Mouse (Mus musculus) hindbrain, embryonic 14.5 days (tissue): ENCODE data around the gene Zfp422. TPM values are rescaled to one million over a fixed set of nuclear protein-coding genes. Genes with fewer than 3 reads are reported as not detected.

Source experiments
- ATAC-seq: fragments of 200-750 bp; cut with Nextera tagmentation; 2 replicates; pipeline ENCODE4 v1.8.0; 2017; ENCODE audit warnings: moderate number of reproducible peaks, mild to moderate bottlenecking, moderate TSS enrichment, moderate library complexity; ENCODE audit not compliant: low FRiP score
- DNase-seq: peaks from one replicate; pipeline ENCODE4 v3.0.0-alpha.2; 2015; ENCODE audit warnings: low spot score
- H3K27ac ChIP-seq: fragments of 300-500 bp; sonication (generic); 2 replicates; pipeline ENCODE4 v1.5.1; 2014; ENCODE audit warnings: mild to moderate bottlenecking, moderate library complexity
- H3K27me3 ChIP-seq: fragments of 300-500 bp; sonication (generic); 2 replicates; pipeline ENCODE4 v1.6.1; 2014; ENCODE audit warnings: mild to moderate bottlenecking, low read length, mixed read lengths; ENCODE audit not compliant: control insufficient read depth, insufficient read depth
- H3K36me3 ChIP-seq: fragments of 300-500 bp; sonication (generic); replicated peaks from 2 replicates; pipeline ENCODE4 v1.6.1; 2014; ENCODE audit not compliant: control insufficient read depth, insufficient read depth
- H3K4me1 ChIP-seq: fragments of 300-500 bp; sonication (generic); replicated peaks from 2 replicates; pipeline ENCODE4 v1.6.1; 2014; ENCODE audit warnings: antibody characterized with exemption, low read length, mixed read lengths; ENCODE audit not compliant: control insufficient read depth, insufficient read depth
- H3K4me2 ChIP-seq: fragments of 300-500 bp; sonication (generic); replicated peaks from 2 replicates; pipeline ENCODE4 v1.6.1; 2014; ENCODE audit warnings: mild to moderate bottlenecking, moderate library complexity
- H3K4me3 ChIP-seq: fragments of 300-500 bp; sonication (generic); replicated peaks from 2 replicates; pipeline ENCODE4 v1.5.1; 2014; ENCODE audit warnings: mild to moderate bottlenecking, low read length
- H3K9ac ChIP-seq: fragments of 300-500 bp; sonication (generic); 2 replicates; pipeline ENCODE4 v1.6.1; 2014
- H3K9me3 ChIP-seq: fragments of 300-500 bp; sonication (generic); 2 replicates; pipeline ENCODE4 v1.6.1; 2016; ENCODE audit warnings: low read length; ENCODE audit not compliant: control insufficient read depth
- WGBS: fragments of 180-500 bp; shearing (Covaris S2); extraction: QIAGEN DNeasy Blood & Tissue Kit; methylation state at CpG from one replicate; pipeline ENCODE4 v1.1.7; 2014; 5-methylcytosine and 5-hydroxymethylcytosine counted together
- polyA plus RNA-seq: library from polyadenylated mRNA; unstranded; fragments of >200 nt; fragmentation: Nextera tagmentation; extraction: Ambion mirVana; gene quantifications from 2 replicates; pipeline ENCODE4 v1.2.1, GENCODE M21; 2014

Gene Zfp422
- polyA plus RNA-seq, 1 experiment from 2014 or later: 138 TPM

DNA sequence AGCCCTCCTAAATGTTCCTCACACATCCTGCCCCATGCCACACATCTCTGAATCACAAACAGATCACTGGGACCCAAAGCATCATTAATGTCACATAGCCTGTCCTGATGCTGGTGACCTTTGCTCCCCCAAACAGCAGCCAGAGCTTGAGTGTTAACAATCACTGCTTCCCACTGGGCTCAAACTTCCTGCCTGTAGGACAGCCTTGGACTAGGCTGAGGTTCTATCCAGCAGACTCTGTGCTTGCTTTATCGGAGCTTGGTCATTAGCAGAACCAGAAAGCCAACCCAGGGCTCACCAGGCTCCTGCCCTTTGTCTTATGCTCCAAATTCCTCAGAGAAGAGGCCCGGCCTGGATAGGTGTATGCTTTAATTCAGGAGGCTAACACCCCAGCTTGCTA, 10.1 kb upstream of the Zfp422 start:
- ATAC-seq: no peak
- Histone ChIP-seq H3K9ac (no peak overlapping the region), H3K9me3 (no peaks in the 10 kb centered on the region), H3K36me3 (peaks cover 4% of the 10 kb centered on the region; the same call in 1 of the 2 replicates), H3K27me3 (no peaks in the 10 kb centered on the region), H3K4me1 (no peaks in the 10 kb centered on the region), H3K27ac (no peak overlapping the region), H3K4me2 (no peak overlapping the region), H3K4me3 (no peak overlapping the region)
- 84% methylated on average over 2 of the region's 2 CpGs for WGBS
- no peak for DNase-seq

DNA sequence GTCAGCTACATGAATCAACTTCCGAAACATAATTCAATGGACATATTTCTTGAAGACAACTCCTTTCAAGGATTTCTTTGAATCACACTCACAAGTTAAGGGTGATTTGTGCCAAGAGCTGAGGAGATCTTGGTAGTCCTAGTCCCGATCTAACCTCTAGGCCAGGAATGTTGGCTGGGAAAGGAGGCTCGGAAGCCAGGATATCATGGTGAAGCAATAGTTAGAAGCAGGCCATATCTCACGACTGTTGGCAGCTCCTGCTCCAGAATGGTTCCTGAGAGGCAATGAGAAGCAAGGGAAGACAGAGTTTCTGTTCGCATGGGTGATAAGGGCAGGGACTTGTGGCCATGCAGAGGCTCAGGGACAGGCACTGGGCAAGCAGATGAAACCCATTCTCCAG, 8.7 kb upstream of the Zfp422 start:
- Histone ChIP-seq H3K4me2 (no peak overlapping the region), H3K4me3 (no peak overlapping the region), H3K4me1 (no peaks in the 10 kb centered on the region), H3K9me3 (no peaks in the 10 kb centered on the region), H3K27me3 (no peaks in the 10 kb centered on the region), H3K9ac (no peak overlapping the region), H3K27ac (no peak overlapping the region), H3K36me3 (peaks cover 4% of the 10 kb centered on the region; the same call in 1 of the 2 replicates)
- ATAC-seq (no peak), DNase-seq (no peak)
- WGBS: 93% methylated on average over 5 of the region's 5 CpGs

DNA sequence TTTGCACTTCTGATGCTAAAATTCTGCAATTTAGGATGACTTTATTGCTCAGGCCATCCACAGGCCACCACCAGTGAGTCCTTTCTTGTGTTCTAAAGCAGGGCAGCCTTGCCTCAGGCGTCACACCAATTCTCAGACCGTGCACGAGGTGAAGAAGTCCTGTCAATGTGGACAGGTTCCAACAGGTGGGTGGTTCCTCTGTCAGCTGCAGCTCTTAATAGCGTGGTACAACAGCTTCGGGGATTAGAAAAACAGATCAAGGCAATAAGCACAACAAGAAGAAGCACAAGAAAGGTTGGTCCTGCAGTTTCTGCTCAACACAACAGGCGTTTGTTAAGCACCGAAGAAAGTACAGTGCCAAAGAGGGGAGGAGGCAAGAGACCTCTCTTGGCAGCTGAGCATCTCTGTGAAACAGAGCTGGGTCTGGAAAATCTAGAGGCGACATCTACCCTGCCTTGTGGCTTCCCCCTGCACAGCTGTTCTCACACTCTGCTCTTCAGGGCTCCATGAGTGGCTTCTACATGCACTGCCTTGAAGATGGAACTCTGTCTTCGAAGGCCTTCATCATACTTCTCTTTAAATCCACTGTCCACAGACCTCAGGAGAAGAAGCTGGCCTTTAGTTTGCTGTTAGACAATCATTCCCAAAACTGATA, 7.9 kb upstream of the Zfp422 start:
- Histone ChIP-seq H3K9me3 (no peaks in the 10 kb centered on the region), H3K4me2 (no peak overlapping the region), H3K27ac (no peak overlapping the region), H3K4me1 (no peaks in the 10 kb centered on the region), H3K9ac (no peak overlapping the region), H3K27me3 (no peaks in the 10 kb centered on the region), H3K4me3 (no peak overlapping the region), H3K36me3 (peaks cover 4% of the 10 kb centered on the region; the same call in 1 of the 2 replicates)
- ATAC-seq (no peak), DNase-seq (no peak)
- 90% methylated on average over 9 of the region's 9 CpGs for WGBS

DNA sequence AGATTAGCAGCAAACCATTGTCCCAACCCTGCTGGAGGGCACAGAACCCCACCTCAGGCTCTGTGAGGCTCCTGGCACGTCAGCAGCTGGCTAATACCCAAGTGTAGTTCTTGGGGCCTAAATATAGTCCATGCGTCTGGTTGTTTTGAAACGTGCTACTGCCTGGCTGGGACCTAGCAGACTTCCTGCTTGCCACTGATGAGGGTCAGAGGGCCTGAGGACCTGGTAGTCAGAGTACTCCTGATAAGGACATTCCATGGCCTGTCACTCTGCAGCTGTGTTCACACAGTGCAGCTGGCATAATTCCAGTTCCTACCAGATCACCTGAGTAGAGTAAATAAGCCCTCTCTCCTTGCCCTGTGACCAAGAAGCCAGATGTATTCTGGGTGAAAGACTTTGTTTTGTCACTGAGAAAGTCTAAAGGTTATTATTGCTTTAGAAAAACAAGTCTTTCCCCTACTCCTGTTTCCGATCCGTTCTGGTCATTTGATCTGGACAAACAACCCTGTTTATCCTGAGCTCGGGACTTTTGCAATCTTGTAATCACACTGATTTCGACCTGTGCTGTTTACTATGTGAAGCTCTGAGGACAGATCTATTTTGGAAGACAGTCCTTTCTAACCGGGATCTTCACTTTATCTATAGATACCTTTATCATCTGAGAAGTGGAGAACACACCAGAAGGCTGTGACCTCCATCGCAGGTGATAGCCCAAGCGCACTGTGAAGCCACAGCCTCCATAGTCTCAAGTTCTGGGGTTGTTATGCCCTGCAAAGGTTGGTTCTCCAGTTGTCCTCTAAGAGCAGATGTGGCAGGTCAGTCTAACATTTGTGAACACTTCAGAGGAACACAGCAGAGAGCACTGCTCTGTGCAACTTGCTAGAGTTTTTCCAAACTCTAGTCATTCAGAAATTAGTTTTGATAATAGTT, 6.7 kb upstream of the Zfp422 start:
- no peak for ATAC-seq
- DNase-seq: no peak
- 79% methylated on average over 10 of the region's 10 CpGs for WGBS
- H3K9ac ChIP-seq: no peak overlapping the region
- no peak overlapping the region for H3K4me3 ChIP-seq
- H3K4me1 ChIP-seq: no peaks in the 10 kb centered on the region
- no peaks in the 10 kb centered on the region; the same call in 1 of the 2 replicates for H3K36me3 ChIP-seq
- no peaks in the 10 kb centered on the region for H3K9me3 ChIP-seq
- peak overlapping the region; percentile 32; the same call in 1 of the 2 replicates for H3K27ac ChIP-seq
- H3K27me3 ChIP-seq: no peaks in the 10 kb centered on the region
- H3K4me2 ChIP-seq: no peak overlapping the region

DNA sequence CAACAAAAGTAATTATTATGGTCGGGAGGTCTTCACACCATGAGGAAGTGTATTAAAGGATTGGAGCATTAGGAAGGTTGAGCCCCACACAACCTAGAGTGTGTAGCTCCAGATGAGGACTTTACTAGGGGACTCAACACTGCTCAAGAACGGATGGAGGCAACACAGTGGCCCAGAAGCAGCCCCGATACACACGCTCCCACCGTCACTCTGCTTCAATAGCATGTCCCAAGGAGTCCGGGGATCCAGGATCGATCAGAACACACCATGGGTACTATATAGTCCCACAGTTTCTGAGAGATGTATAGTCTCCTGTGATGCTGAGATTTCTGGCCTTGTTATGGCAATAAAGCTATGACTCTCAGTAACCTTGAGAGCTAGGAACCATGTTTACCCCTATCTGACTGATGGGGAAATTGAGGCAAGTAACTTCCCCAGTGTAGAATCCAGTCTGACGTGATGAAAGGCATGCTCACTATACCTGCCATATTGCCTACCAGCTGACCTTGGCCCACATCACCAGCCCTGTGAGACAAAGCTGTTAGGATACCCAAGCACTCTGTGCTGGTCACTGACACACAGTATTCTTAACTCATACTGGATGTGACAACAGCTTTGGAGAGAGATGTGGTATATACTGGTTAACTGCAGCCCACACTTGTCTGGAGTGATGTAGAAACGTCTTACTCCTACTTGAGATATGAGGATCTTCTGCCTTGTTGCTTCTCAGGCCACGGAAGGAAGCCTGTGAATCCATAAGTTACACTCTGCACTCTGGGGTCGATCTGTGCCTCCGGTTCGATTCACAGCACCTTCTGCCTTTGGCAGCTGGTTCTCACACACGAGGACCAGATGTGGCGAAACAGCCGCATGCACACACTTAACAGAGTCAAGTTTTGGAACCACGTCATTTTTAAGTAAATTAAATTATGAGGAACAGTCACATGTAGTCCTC, 5.2 kb upstream of the Zfp422 start:
- DNase-seq: no peak
- Histone ChIP-seq H3K4me1 (peaks cover 9% of the 10 kb centered on the region; the same call in 1 of the 2 replicates), H3K9ac (no peak overlapping the region), H3K27me3 (no peaks in the 10 kb centered on the region), H3K9me3 (no peaks in the 10 kb centered on the region), H3K4me2 (no peak overlapping the region), H3K36me3 (no peaks in the 10 kb centered on the region; the same call in 1 of the 2 replicates), H3K27ac (no peak overlapping the region), H3K4me3 (no peak overlapping the region)
- 93% methylated on average over 17 of the region's 17 CpGs for WGBS
- ATAC-seq: no peak

DNA sequence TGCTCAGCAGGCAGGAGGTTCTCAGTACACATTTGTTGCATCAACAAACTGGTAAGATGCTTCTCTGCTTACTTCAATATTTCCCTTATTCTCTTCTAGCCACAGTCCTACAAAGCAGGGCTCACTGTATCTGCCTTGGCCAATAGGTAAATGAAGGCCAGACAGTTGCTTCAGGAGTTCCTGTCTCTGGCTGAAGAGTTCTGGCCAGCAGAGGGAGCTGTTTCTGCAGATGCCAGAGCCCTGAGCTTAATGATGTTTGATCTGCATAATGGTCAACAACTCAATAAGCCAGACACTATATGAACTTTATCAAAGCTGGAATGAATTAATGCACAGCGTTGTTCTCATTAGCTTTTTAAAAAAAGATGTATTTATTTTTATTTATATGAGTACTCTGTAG, 3.3 kb upstream of the Zfp422 start:
- peaks cover 16% of the 10 kb centered on the region for H3K4me1 ChIP-seq
- H3K27ac ChIP-seq: no peak overlapping the region
- H3K9ac ChIP-seq: no peak overlapping the region
- DNase-seq (peak; percentile 75), ATAC-seq (no peak)
- no peak overlapping the region for H3K4me2 ChIP-seq
- no peaks in the 10 kb centered on the region for H3K9me3 ChIP-seq
- 44% methylated on average over 1 of the region's 1 CpGs for WGBS
- no peaks in the 10 kb centered on the region for H3K27me3 ChIP-seq
- no peaks in the 10 kb centered on the region; the same call in 1 of the 2 replicates for H3K36me3 ChIP-seq
- no peak overlapping the region for H3K4me3 ChIP-seq

DNA sequence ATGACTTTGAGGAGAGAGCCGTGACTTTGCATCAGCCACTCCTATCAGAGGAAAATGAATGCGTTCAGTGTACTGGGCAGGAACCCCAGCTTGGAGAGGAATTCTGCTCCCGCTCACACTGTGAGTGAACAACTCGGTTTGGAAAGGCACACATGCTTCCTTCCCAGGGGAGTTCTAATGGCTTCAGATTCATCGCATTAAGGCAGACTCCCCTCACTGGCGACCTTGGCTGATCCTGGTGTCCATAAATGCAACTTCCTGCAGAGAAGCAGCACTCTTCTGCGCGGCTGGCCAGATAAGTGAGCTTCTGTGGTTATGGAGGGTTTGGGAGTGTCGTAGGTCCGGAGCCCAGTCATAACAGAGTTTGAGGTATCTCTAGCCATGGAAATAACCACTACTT, 967 bp upstream of the Zfp422 start:
- DNase-seq: no peak
- 76% methylated on average over 10 of the region's 10 CpGs for WGBS
- no peak for ATAC-seq

DNA sequence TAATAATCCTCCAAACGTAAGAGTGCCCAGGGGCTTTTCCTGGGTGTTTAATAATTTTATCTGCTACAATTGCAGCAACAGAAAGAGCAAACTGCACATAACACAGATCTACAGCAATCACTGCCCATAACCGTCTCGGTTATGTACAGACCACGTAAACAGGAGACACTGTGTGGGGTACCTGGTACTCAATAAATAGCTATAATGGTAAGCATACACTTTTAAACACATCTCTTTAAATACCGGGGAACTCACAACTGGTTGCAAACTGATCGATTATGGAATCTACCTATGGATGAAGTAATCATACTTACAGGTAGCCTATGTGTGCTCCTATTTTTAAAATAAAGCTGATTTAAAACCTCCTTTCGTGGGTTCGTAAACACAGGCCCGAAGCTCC, 704 bp downstream of the Zfp422 start:
- ATAC-seq (no peak), DNase-seq (no peak)
- H3K4me1 ChIP-seq: peaks cover 18% of the 10 kb centered on the region
- H3K9ac ChIP-seq: peak overlapping the region; percentile 99
- WGBS: 12% methylated on average over 9 of the region's 9 CpGs
- H3K4me2 ChIP-seq: peak overlapping the region; percentile 78
- H3K27ac ChIP-seq: peak overlapping the region; percentile 94
- H3K27me3 ChIP-seq: no peaks in the 10 kb centered on the region
- H3K36me3 ChIP-seq: peaks cover 32% of the 10 kb centered on the region
- peak overlapping the region; percentile 88 for H3K4me3 ChIP-seq
- H3K9me3 ChIP-seq: no peaks in the 10 kb centered on the region

More for the DNA sequence above, 967 bp upstream of the Zfp422 start:
- H3K9me3 ChIP-seq: no peaks in the 10 kb centered on the region
- peaks cover 20% of the 10 kb centered on the region for H3K36me3 ChIP-seq
- H3K9ac ChIP-seq: peak overlapping the region; percentile 99; the same call in 1 of the 2 replicates
- H3K27me3 ChIP-seq: no peaks in the 10 kb centered on the region
- H3K27ac ChIP-seq: peak overlapping the region; percentile 94
- H3K4me2 ChIP-seq: 0 out of 2 replicates have a peak overlapping the region, but pooled peaks have one; percentile 78
- no peak overlapping the region for H3K4me3 ChIP-seq
- H3K4me1 ChIP-seq: peaks cover 18% of the 10 kb centered on the region
